18 mouse cellular contexts compared by ENCODE assay signal in genomic region chr9:114515364-114515763, GRCm38 (mm10). TPM values are rescaled to one million over a fixed set of nuclear protein-coding genes. Genes with fewer than 3 reads are reported as not detected.
DNase-seq lines count a peak whose midpoint lies in the region; ATAC-seq lines count a peak whose summit lies in the region.
"Had no signal": no experiment of that assay in that cellular context is flagged by ENCODE, and none has a peak within 500 bp of the region (broad histone marks: within the 10 kb centered on the region; RNA-seq: fewer than 3 reads in every experiment).

Gene C130032M10Rik, plus strand, starts transcription at chr9:114515697.

- peaks cover 16% of the 10 kb centered on the region for H3K36me3 ChIP-seq in heart, embryonic 12.5 days
- peaks cover 28% of the 10 kb centered on the region for H3K36me3 ChIP-seq in lung, embryonic 16.5 days (ENCODE audit: control insufficient read depth, insufficient read depth, low read length)
- H3K36me3 ChIP-seq in limb, embryonic 15.5 days, result peaks cover 14% of the 10 kb centered on the region; the same call in 1 of the 2 replicates
- H3K36me3 ChIP-seq: midbrain, embryonic 15.5 days had no signal

- peak within 1 kb of the TSS; percentile 43 for H3K9ac ChIP-seq in heart, embryonic 12.5 days
- 0 out of 2 replicates have a peak within 1 kb of the TSS, but pooled peaks have one; percentile 23 for H3K9ac ChIP-seq in lung, embryonic 16.5 days (ENCODE audit: low read length)
- H3K9ac ChIP-seq in limb, embryonic 15.5 days, result no peak within 1 kb of the TSS
- H3K9ac ChIP-seq: forebrain, postnatal 0 days; hindbrain, embryonic 15.5 days; liver, postnatal 0 days; midbrain, embryonic 15.5 days; stomach, embryonic 15.5 days had no signal

- H3K9me3 ChIP-seq in heart, embryonic 12.5 days (replicated peaks), result peaks cover 18% of the 10 kb centered on the region
- peaks cover 30% of the 10 kb centered on the region for H3K9me3 ChIP-seq in lung, embryonic 16.5 days (ENCODE audit: control insufficient read depth, low read length)
- H3K9me3 ChIP-seq in limb, embryonic 15.5 days, result peaks cover 8% of the 10 kb centered on the region; the same call in 1 of the 2 replicates

- peaks cover 17% of the 10 kb centered on the region for H3K4me1 ChIP-seq in heart, embryonic 12.5 days (replicated peaks)
- H3K4me1 ChIP-seq in lung, embryonic 16.5 days (replicated peaks; ENCODE audit: control insufficient read depth, insufficient read depth, low read length), result peaks cover 7% of the 10 kb centered on the region; the same call in 1 of the 2 replicates
- H3K4me1 ChIP-seq in limb, embryonic 15.5 days, result peaks cover 12% of the 10 kb centered on the region
- H3K4me1 ChIP-seq: hindbrain, embryonic 15.5 days; midbrain, embryonic 15.5 days; stomach, embryonic 15.5 days had no signal

- no peak for ATAC-seq in heart, embryonic 12.5 days (ENCODE audit: insufficient number of reproducible peaks, low FRiP score)
- peak; percentile 55; the same call in 1 of the 2 replicates for ATAC-seq in lung, embryonic 16.5 days (ENCODE audit: low read depth)
- no peak; the same call in 1 of the 2 replicates for ATAC-seq in limb, embryonic 15.5 days (ENCODE audit: insufficient number of reproducible peaks, low FRiP score, low TSS enrichment, low read depth)
- ATAC-seq: forebrain, postnatal 0 days; liver, postnatal 0 days; midbrain, embryonic 15.5 days had no signal

- peak within 1 kb of the TSS; percentile 18; the same call in 1 of the 2 replicates for H3K27ac ChIP-seq in heart, embryonic 12.5 days (ENCODE audit: poor library complexity, severe bottlenecking)
- H3K27ac ChIP-seq in lung, embryonic 16.5 days (ENCODE audit: low read length), result peak within 1 kb of the TSS; percentile 53
- peak within 1 kb of the TSS; percentile 74 for H3K27ac ChIP-seq in limb, embryonic 15.5 days
- H3K27ac ChIP-seq: hindbrain, embryonic 15.5 days; layer of hippocampus, adult 2 months; midbrain, embryonic 15.5 days; stomach, embryonic 15.5 days had no signal

- H3K4me2 ChIP-seq in heart, embryonic 12.5 days, result peak within 1 kb of the TSS; percentile 44
- H3K4me2 ChIP-seq in lung, embryonic 16.5 days (ENCODE audit: low read depth, low read length), result no peak within 1 kb of the TSS
- peak within 1 kb of the TSS; percentile 19; the same call in 1 of the 2 replicates for H3K4me2 ChIP-seq in limb, embryonic 15.5 days
- H3K4me2 ChIP-seq: hindbrain, embryonic 15.5 days; midbrain, embryonic 15.5 days; stomach, embryonic 15.5 days had no signal

- 47% methylated on average over 11 of the region's 11 CpGs for WGBS in heart, embryonic 12.5 days
- WGBS in lung, embryonic 16.5 days, result 54% methylated on average over 11 of the region's 11 CpGs
- WGBS in limb, embryonic 15.5 days, result 56% methylated on average over 11 of the region's 11 CpGs

- intact Hi-C loops in heart, postnatal 36 days (cut with DNase I), result no loop called here

- DNase-seq in heart, postnatal 36 days, result no peak
- DNase-seq in lung, postnatal 4 days, result no peak
- DNase-seq in ZHBTc4 (ENCODE audit: low read depth, low spot score), result peak; percentile 33
- DNase-seq in thymus, adult 18-20 months, result no peak
- DNase-seq: cerebellum, adult 8-10 months; forebrain, postnatal 0 days; gastrocnemius, postnatal 14 days; kidney, adult 9 months; liver, postnatal 0 days had no signal

- no peak within 1 kb of the TSS for H3K4me3 ChIP-seq in heart, embryonic 12.5 days
- H3K4me3 ChIP-seq in lung, embryonic 16.5 days (ENCODE audit: low read length), result no peak within 1 kb of the TSS
- H3K4me3 ChIP-seq in limb, embryonic 15.5 days, result no peak within 1 kb of the TSS; the same call in 1 of the 2 replicates
- H3K4me3 ChIP-seq: hindbrain, embryonic 15.5 days; layer of hippocampus, adult 2 months; midbrain, embryonic 15.5 days; stomach, embryonic 15.5 days had no signal

- no peaks in the 10 kb centered on the region for H3K27me3 ChIP-seq in heart, embryonic 12.5 days (replicated peaks)
- H3K27me3 ChIP-seq in lung, embryonic 16.5 days (ENCODE audit: control insufficient read depth, insufficient read depth, low read depth, low read length), result no peaks in the 10 kb centered on the region
- H3K27me3 ChIP-seq in limb, embryonic 15.5 days, result no peaks in the 10 kb centered on the region
- H3K27me3 ChIP-seq: hindbrain, embryonic 15.5 days; midbrain, embryonic 15.5 days; stomach, embryonic 15.5 days had no signal

RNA-seq across cellular contexts. Expression of gene C130032M10Rik, which starts in this region (rescaled TPM):
- polyA plus RNA-seq in heart, embryonic 12.5 days (2016; fragmentation: Nextera tagmentation; extraction: Ambion mirVana), result 0.64 and 1.3 TPM in 2 replicates
- total RNA-seq in heart, postnatal 36 days (2021), result not detected
- polyA plus RNA-seq in lung, embryonic 16.5 days (2015; fragmentation: Nextera tagmentation; extraction: Ambion mirVana), result 0.21 and 0.72 TPM in 2 replicates
- polyA plus RNA-seq in limb, embryonic 15.5 days (2015; fragmentation: Nextera tagmentation; extraction: Ambion mirVana), result 5.5 and 6.6 TPM in 2 replicates
- total RNA-seq: forebrain, postnatal 0 days; gastrocnemius, postnatal 14 days; layer of hippocampus, adult 2 months; left cerebral cortex, postnatal 14 days had no signal
- polyA plus RNA-seq: forebrain, postnatal 0 days; hindbrain, embryonic 15.5 days; liver, postnatal 0 days; midbrain, embryonic 15.5 days; neural tube, embryonic 11.5 days had no signal

Comparison
In these comparisons a context has a peak if more than half of its experiments do, and no peak if none do; other contexts are left out.
1. Peak in ATAC-seq, H3K27ac ChIP-seq and H3K9ac ChIP-seq in lung, embryonic 16.5 days; RNA of the gene not detected or under 1 TPM.
2. H3K27ac ChIP-seq: peak in every context shown above with its lines; median percentile 74 in limb, embryonic 15.5 days; 53 in lung, embryonic 16.5 days; 18 in heart, embryonic 12.5 days.